Mouse (Mus musculus) layer of hippocampus, postnatal 25 days (tissue): ENCODE data around the gene Sox18. TPM values are rescaled to one million over a fixed set of nuclear protein-coding genes. Genes with fewer than 3 reads are reported as not detected.

ENCODE experiments used
- DNase-seq, 2 experiments: peaks; one replicate each; pipeline ENCODE4 v3.0.0; 2022; ENCODE audit warnings: mixed read lengths in 2 of 2, low spot score in 1 of 2; ENCODE audit errors: extremely low spot score in 1 of 2
- total RNA-seq, 2 experiments: library from RNA; stranded (reverse); gene quantifications; 2 replicates each; pipeline ENCODE4 v1.2.3; 2021

Sox18 gene
- total RNA-seq: 10 to 100 TPM; 10.6 to 14.8 TPM

DNA sequence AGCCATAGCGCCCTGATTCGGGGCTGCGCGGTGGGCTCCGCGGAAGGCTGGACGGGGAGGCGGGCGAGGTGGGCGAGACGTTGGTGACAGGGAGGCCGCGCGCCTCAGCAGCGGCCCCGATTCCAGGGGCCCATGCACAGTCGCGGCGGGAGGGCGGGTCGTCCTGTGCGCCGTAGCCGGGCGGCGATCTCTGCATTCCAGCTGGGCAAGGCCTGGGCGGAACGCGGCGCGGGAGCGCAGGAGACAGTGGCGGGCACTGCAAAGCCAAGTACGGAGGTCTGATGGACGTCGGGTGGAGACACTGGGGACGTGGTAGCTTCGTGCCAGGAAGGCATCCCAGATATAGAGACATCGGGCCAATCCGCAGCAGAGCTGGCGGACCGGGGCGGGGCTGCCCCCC is at the start of gene Sox18:
Gene Sox18, minus strand, starts transcription at position 315 of the 400 bp plus-strand sequence.
- DNase-seq: no peak

- no peak for DNase-seq
These were observed 49.8 kb upstream of the Sox18 start for GRCm38 (mm10) chr2:181721200-181721599.

- no peak for DNase-seq
These were observed 48.6 kb upstream of the Sox18 start for GRCm38 (mm10) chr2:181720061-181720460.

DNA sequence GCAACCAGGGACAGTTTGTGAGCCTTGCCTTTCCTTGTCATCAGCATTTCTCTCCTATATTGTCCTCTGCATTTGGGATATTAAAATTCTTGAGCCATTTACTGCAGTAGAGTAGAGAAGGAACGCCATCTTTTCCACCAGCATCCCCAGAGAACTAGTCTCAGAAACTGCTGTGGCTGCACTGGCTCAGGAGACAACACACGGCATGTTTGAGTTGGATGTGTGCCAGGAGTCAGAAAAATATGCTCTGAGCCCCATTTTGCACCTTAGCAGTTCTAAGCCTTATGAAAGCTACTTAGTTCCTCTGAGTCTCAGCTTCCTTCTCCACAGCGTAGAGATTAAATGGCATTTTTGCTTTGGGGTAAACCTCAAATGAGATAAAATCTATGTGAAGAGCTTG is 45.6 kb upstream of the Sox18 start:
- DNase-seq: no peak

- DNase-seq: no peak
These were observed 43.9 kb upstream of the Sox18 start for GRCm38 (mm10) chr2:181715382-181715781.

GRCm38 (mm10) chr2:181714903-181715326 is 43.5 kb upstream of the Sox18 start, which contains the start of gene Oprl1:
Gene Oprl1 (plus strand): TSS chr2:181715016.
- peak; percentile 44 to 58 for DNase-seq

- no peak for DNase-seq
These were observed 42.3 kb upstream of the Sox18 start for GRCm38 (mm10) chr2:181713749-181714148.

- DNase-seq: no peak
These were observed 35.2 kb upstream of the Sox18 start for GRCm38 (mm10) chr2:181706668-181707067.

DNA sequence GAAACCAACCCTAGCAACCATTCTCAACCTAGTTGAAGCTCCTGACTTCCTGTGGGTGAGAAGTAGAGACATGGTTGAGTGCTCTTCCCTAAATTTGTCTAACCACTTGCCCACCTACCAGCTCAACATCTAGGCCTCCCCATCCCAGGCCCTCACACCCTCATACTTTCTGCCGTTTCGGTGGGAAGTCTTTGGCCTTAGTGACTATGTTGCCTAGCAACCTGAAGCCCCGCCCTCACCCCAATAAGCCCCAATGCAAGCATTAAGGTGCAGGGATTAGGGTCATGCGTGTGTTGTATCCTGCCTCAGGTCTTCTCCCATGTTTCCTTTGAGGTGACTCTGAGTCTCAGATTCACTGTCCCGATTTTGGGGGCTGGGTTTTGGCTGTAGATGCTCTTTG is 26.8 kb upstream of the Sox18 start, which contains the start of gene Lkaaear1:
Gene Lkaaear1, minus strand, starts transcription at position 202 of the 400 bp plus-strand sequence.
- no peak for DNase-seq

- DNase-seq: no peak
These were observed 25.5 kb upstream of the Sox18 start for GRCm38 (mm10) chr2:181696801-181697420.

GRCm38 (mm10) chr2:181695776-181696175 is 24.3 kb upstream of the Sox18 start:
- peak in 1 of 2 experiments; percentile 1 for DNase-seq

- peak in 1 of 2 experiments; percentile 2 for DNase-seq
These were observed 23.1 kb upstream of the Sox18 start for GRCm38 (mm10) chr2:181694581-181694980.

- DNase-seq: peak; percentile 63 to 71
These were observed 22.2 kb upstream of the Sox18 start, which contains the start of gene Rgs19 for GRCm38 (mm10) chr2:181693339-181694280. Gene Rgs19 (minus strand): TSS chr2:181693977.

DNA sequence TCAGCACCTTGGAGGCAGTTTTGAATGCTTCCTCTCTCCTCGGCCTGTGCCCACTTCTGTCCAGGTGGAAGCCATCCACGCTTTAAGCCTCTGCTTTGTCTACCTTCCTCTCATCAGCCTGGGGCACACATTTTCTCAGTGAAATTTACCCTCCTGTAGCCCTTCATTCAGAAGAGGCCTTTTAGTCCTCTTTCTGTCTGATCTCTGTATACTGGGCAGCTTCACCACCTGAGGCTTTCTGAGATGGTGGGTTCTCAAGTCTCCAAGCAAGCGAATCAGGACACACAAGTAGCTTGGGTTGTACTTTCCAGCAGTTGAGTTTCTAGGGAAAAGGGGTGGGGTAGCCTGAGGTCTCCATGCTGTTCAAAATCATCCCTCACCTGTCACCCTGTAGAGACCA is 20.9 kb upstream of the Sox18 start:
- no peak for DNase-seq

DNA sequence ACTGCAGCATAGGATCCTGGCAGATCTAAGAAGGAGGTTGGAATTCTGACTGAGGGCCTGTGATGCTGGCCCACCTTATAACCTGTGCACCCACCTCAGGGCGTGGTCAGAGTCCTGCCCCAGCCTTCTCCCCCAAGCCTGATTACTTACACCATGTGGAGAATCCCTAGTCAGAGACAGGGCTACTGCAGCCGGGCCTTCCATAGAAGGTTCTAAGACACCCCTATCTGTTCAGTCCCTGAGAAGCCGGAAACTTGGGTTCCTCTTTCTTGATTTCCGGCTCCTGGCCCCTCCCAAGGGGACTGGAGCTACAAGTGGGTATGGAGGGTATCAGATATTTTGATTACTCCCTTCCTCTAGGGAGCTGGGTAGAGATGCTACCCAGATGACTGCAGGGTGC is 20.1 kb upstream of the Sox18 start:
- DNase-seq: no peak

DNA sequence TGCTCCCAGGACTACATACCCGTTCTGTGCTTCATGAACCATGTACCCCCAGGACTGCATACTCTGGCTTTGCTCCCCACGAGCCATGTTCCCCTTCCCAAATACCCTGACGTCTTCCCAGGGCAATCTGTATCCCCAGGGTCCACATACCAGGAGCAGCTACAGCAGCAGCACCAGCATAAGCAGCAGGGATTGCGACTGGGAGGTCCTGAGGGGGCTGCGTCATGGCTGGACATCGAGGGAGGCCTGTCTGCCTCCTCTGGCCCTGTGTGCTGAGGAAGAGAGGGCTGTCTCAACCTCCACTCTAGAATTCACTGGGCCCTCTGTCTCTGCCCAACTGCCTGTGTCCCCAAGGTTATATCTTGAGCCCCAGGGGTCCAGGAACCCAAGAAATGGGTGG is 19.6 kb upstream of the Sox18 start:
- peak in 1 of 2 experiments; percentile 2 for DNase-seq

GRCm38 (mm10) chr2:181689466-181690160 is 18.2 kb upstream of the Sox18 start:
- no peak for DNase-seq

GRCm38 (mm10) chr2:181687586-181687985 is 16.1 kb upstream of the Sox18 start:
- no peak for DNase-seq

DNA sequence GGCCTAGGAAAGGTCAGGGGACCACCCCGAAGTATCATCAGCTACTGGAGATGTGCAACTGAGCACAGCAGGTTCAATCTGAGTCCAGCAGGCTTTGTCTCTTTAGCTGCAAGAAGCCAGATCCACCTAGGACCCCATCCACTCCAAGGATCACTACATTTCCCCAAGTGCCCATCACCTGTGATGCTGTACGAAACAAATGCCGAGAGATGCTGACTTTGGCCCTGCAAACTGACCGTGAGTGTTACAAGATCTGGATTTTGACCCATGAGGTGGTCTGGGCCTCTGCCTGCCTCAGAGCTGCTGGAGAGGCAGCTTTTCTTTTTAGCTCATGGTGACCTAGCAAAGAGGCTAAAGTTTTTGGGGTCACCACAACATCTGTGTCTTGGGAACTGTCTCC is 14.2 kb upstream of the Sox18 start:
- no peak for DNase-seq

DNA sequence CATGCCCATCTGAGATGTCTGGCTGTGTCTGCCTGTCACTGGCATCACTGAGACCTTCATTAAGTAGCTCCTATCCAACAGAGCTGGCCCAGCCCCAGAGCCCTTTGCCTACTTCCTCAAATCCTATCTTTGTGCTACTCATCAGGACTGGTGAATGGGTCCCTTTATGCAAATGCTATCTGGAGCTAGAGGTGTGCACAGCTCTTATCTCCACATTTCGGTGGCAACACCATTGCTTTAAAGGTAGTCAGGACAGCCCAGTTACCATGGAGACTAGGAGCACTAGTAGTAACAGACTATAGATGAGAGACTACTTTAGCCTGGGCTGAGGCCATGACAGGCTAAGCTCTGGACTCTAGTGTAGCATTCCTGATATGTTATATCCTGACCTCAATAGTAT is 13.3 kb upstream of the Sox18 start:
- DNase-seq: no peak

DNA sequence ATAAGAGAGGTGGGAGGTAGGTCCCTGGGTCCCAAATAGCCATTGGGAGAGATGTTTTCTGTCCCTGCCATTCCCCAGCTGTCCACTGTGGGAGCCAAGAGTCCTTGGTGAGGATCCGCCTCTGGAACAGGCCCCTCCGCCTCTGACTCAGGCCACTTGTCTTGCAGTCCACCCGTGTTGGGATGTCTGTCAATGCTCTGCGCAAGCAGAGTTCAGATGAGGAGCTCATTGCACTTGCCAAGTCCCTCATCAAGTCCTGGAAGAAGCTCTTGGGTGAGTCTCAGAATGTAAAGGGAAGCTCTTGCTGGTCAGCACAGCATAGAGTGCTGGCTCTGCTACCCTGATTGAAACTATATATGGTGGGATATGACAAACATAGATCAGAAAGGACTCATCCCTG is 11.9 kb upstream of the Sox18 start:
- DNase-seq: no peak
